Mouse (Mus musculus): ENCODE measurements around the gene Dhh. TPM values are rescaled to one million over a fixed set of nuclear protein-coding genes. Genes with fewer than 3 reads are reported as not detected.
"Not testable (repeated sequence)": the region's sequence is repeated elsewhere in the genome, so short reads cannot be mapped to it uniquely, and the experiment has no call there.

Gene Dhh
- polyA plus RNA-seq, 1 experiment from 2014 or later: 1.8 TPM

- Histone ChIP-seq H3K9me3 (ENCODE audit: low read length) (no peaks in the 10 kb centered on the region; the same call in 1 of the 2 replicates), H3K27me3 (ENCODE audit: insufficient read depth, low read length) (no peaks in the 10 kb centered on the region), H3K4me3 (ENCODE audit: low read length) (no peak overlapping the region), H3K27ac (ENCODE audit: low read length) (no peak overlapping the region), H3K4me1 (ENCODE audit: insufficient read depth, low read length) (peaks cover 22% of the 10 kb centered on the region), H3K4me2 (replicated peaks; ENCODE audit: low read depth, low read length) (no peak overlapping the region), H3K9ac (replicated peaks; ENCODE audit: low read length) (no peak overlapping the region), H3K36me3 (ENCODE audit: insufficient read depth, low read length) (peaks cover 11% of the 10 kb centered on the region)
- ATAC-seq (ENCODE audit: low FRiP score, low TSS enrichment): no peak
- WGBS: 68% methylated on average over 3 of the region's 3 CpGs
Measured at GRCm38 (mm10) chr15:98930998-98931397, 32.7 kb upstream of the Dhh start.

DNA sequence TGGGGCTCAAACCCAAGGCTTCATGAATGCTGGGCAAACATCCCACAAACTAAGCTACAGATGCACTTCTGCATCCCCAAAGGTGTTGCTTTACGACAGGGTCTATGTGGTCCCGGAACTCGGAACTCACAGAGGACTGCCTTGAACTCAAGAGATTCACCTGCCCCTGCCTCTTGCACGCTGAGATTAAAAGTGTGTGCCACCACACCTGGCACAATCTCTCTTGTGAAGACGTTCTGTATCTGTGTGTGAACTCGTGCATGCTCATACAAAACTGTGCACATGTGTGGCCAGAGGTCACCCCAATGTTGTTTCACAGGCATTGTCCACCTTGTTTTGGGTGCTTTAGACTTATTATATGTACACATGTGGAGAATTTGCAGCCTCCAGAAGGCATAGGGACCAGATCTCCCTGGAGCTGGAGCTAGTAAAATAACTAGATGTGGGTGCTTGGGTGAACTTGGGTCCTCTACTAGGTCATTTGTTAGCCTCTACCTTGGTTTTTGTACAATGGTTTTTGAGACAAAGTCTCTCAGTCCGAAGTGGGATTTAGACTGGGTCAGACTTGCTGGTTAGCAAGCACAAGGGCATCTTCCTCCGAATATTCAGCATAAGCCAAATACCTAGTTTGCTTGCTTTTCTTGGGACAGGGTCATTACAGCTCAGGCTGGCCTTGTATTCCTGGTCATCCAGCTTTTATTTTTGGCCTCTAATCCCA, 31.8 kb upstream of the Dhh start:
- no peak overlapping the region for H3K4me2 ChIP-seq (replicated peaks; ENCODE audit: low read depth, low read length)
- H3K27ac ChIP-seq (ENCODE audit: low read length): 0 out of 2 replicates have a peak overlapping the region, but pooled peaks have one; percentile 29
- H3K9ac ChIP-seq (replicated peaks; ENCODE audit: low read length): no peak overlapping the region
- peaks cover 14% of the 10 kb centered on the region for H3K4me1 ChIP-seq (ENCODE audit: insufficient read depth, low read length)
- no peak overlapping the region for H3K4me3 ChIP-seq (ENCODE audit: low read length)
- no peaks in the 10 kb centered on the region for H3K27me3 ChIP-seq (ENCODE audit: insufficient read depth, low read length)
- ATAC-seq (ENCODE audit: low FRiP score, low TSS enrichment): no peak
- WGBS: 51% methylated on average over 8 of the region's 8 CpGs
- no peaks in the 10 kb centered on the region; the same call in 1 of the 2 replicates for H3K9me3 ChIP-seq (ENCODE audit: low read length)
- peaks cover 11% of the 10 kb centered on the region for H3K36me3 ChIP-seq (ENCODE audit: insufficient read depth, low read length)

DNA sequence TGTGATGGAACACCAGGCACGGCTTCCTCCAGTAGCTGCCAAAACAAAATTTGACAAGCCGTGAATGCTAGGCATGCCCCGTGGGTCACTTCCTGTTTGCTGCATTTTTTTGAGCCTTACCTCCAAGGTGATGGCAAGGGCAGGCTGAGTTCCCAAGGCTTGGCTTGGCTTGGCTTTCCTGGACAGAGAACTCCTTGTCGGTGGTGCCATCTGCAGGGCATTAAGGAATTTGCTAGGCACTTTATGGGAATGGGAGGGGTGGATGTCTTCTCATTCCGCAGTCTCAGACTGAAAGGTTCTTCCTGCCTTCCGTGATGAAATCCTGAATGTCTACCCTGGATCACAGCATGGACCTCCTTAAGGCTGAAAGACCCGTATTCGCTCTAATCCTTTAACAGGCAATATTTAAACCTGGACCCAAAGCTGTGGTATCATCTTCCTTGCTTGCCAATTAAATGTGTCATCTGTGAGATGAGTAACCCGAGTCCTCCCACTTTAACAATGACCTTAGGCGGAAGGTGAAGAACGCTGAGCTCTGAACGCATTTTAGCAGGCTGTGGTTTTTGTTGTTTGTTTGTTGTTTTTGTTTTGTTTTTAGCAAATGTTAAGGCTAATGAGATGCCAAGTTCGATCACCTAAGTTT, 30.4 kb upstream of the Dhh start:
- 12% methylated on average over 13 of the region's 13 CpGs for WGBS
- Histone ChIP-seq H3K27me3 (ENCODE audit: insufficient read depth, low read length) (no peaks in the 10 kb centered on the region), H3K4me2 (replicated peaks; ENCODE audit: low read depth, low read length) (peak overlapping the region; percentile 29)

GRCm38 (mm10) chr15:98927566-98927965, 29.2 kb upstream of the Dhh start:
- WGBS: 84% methylated on average over 5 of the region's 5 CpGs
- Histone ChIP-seq H3K4me2 (replicated peaks; ENCODE audit: low read depth, low read length) (no peak overlapping the region), H3K9me3 (ENCODE audit: low read length) (no peaks in the 10 kb centered on the region; the same call in 1 of the 2 replicates), H3K4me1 (ENCODE audit: insufficient read depth, low read length) (peaks cover 7% of the 10 kb centered on the region; the same call in 1 of the 2 replicates), H3K36me3 (ENCODE audit: insufficient read depth, low read length) (peaks cover 11% of the 10 kb centered on the region), H3K4me3 (ENCODE audit: low read length) (no peak overlapping the region), H3K27ac (ENCODE audit: low read length) (no peak overlapping the region), H3K27me3 (ENCODE audit: insufficient read depth, low read length) (no peaks in the 10 kb centered on the region), H3K9ac (replicated peaks; ENCODE audit: low read length) (no peak overlapping the region)
- no peak for ATAC-seq (ENCODE audit: low FRiP score, low TSS enrichment)

More for the DNA sequence above, 30.4 kb upstream of the Dhh start:
- H3K4me3 ChIP-seq (ENCODE audit: low read length): peak overlapping the region; percentile 6; the same call in 1 of the 2 replicates
- H3K9ac ChIP-seq (replicated peaks; ENCODE audit: low read length): peak overlapping the region; percentile 32; the same call in 1 of the 2 replicates
- H3K27ac ChIP-seq (ENCODE audit: low read length): no peak overlapping the region
- H3K36me3 ChIP-seq (ENCODE audit: insufficient read depth, low read length): peaks cover 11% of the 10 kb centered on the region
- H3K4me1 ChIP-seq (ENCODE audit: insufficient read depth, low read length): peaks cover 12% of the 10 kb centered on the region; the same call in 1 of the 2 replicates
- peak; percentile 76; the same call in 1 of the 2 replicates for ATAC-seq (ENCODE audit: low FRiP score, low TSS enrichment)
- H3K9me3 ChIP-seq (ENCODE audit: low read length): no peaks in the 10 kb centered on the region; the same call in 1 of the 2 replicates

DNA sequence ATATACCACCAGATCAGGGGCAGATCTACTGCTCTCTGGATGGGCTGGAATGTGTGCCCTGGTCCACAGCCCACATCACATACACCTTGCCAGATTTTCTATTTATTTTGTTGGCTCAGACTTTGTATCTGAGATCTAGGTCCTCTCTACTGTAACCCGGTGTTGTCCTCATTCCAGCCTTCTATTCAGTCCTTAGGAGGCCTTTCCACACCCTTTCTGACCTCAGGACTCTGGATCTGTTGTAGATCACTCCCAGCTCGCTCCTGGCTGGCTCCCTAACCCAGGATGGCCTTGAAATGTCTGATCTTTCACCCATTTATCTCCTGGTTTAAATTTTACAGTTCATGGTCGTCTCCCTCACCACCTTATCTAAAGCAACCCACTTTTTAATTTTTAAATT, 26.3 kb upstream of the Dhh start:
- WGBS: 73% methylated on average over 3 of the region's 3 CpGs
- no peak for ATAC-seq (ENCODE audit: low FRiP score, low TSS enrichment)

DNA sequence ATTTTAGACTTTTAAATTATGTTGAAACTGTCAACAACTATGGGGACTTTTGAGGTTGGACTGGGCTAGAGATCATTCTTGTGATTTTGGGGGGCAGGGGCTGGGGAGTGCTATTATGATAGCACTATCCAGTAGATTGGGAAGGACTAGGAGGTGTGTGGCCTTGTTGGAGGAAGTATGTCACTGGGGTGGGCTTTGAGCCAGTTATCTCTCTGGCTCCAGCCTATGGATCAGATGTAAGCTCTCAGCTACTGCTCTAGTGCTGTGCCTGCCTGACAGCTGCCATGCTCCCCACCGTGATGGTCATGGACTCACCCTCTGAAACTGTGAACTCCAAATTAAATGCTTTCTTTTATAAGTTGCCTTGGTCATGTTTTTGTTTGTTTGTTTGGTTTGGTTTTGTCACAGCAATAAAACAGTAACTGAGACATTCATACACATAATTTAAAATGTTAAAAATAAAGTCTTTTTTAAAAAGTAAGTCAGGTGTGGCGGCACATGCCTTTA, 24.7 kb upstream of the Dhh start:
- no peak for ATAC-seq (ENCODE audit: low FRiP score, low TSS enrichment)
- H3K36me3 ChIP-seq (ENCODE audit: insufficient read depth, low read length): no peaks in the 10 kb centered on the region; the same call in 1 of the 2 replicates
- H3K4me3 ChIP-seq (ENCODE audit: low read length): no peak overlapping the region
- 86% methylated on average over 2 of the region's 2 CpGs for WGBS
- H3K4me2 ChIP-seq (replicated peaks; ENCODE audit: low read depth, low read length): no peak overlapping the region
- H3K4me1 ChIP-seq (ENCODE audit: insufficient read depth, low read length): no peaks in the 10 kb centered on the region
- H3K27ac ChIP-seq (ENCODE audit: low read length): no peak overlapping the region
- no peak overlapping the region for H3K9ac ChIP-seq (replicated peaks; ENCODE audit: low read length)
- no peaks in the 10 kb centered on the region; the same call in 1 of the 2 replicates for H3K9me3 ChIP-seq (ENCODE audit: low read length)
- no peaks in the 10 kb centered on the region for H3K27me3 ChIP-seq (ENCODE audit: insufficient read depth, low read length)

More for the DNA sequence above, 26.3 kb upstream of the Dhh start:
- Histone ChIP-seq H3K4me3 (ENCODE audit: low read length) (no peak overlapping the region), H3K27ac (ENCODE audit: low read length) (no peak overlapping the region), H3K4me1 (ENCODE audit: insufficient read depth, low read length) (peaks cover 4% of the 10 kb centered on the region; the same call in 1 of the 2 replicates), H3K36me3 (ENCODE audit: insufficient read depth, low read length) (no peaks in the 10 kb centered on the region; the same call in 1 of the 2 replicates), H3K9ac (replicated peaks; ENCODE audit: low read length) (no peak overlapping the region), H3K27me3 (ENCODE audit: insufficient read depth, low read length) (no peaks in the 10 kb centered on the region), H3K4me2 (replicated peaks; ENCODE audit: low read depth, low read length) (no peak overlapping the region), H3K9me3 (ENCODE audit: low read length) (no peaks in the 10 kb centered on the region; the same call in 1 of the 2 replicates)

DNA sequence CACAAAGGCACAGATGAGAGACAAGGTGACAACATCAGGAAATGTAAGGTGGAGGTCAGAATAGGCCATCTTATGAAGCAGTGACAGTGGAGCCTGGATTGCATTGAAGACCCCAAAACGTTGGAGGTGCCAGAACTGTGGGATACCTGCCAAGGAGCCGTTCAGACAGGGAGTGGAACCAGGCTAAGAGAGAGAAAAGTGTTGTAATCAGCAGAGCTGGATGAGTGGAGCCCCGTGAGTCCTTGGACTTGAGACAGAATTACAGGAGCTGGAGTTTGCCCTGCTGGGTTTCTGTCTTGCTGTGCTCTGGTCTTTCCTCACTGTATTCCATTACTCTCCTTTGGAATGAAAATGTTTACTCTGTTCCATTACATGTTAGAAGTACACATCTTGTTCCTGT, 24.2 kb upstream of the Dhh start:
- ATAC-seq (ENCODE audit: low FRiP score, low TSS enrichment): no peak
- Histone ChIP-seq H3K27ac (ENCODE audit: low read length) (no peak overlapping the region), H3K4me2 (replicated peaks; ENCODE audit: low read depth, low read length) (no peak overlapping the region), H3K36me3 (ENCODE audit: insufficient read depth, low read length) (no peaks in the 10 kb centered on the region; the same call in 1 of the 2 replicates), H3K9me3 (ENCODE audit: low read length) (no peaks in the 10 kb centered on the region; the same call in 1 of the 2 replicates), H3K4me3 (ENCODE audit: low read length) (no peak overlapping the region), H3K27me3 (ENCODE audit: insufficient read depth, low read length) (no peaks in the 10 kb centered on the region), H3K4me1 (ENCODE audit: insufficient read depth, low read length) (no peaks in the 10 kb centered on the region), H3K9ac (replicated peaks; ENCODE audit: low read length) (no peak overlapping the region)
- WGBS: 58% methylated on average over 3 of the region's 3 CpGs

DNA sequence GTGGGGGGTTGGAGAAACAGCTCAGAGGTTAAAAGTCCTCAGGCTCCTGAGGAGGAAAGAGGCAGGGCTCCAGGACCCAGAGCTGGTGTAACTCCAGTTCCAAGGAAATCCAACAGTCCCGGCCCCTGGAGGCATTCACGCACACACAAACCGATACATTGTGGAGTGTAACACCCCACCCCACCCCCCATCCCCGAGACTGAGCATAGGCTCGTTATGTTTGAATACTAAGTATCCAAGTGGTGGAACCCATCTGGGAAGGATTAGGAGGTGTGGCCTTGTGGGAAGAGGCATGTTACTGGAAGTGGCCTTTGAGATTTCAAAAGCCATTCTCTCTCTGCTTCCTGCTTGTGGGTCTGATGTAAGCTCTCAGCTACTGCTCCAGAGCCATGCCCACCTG, 23.2 kb upstream of the Dhh start:
- Histone ChIP-seq H3K36me3 (ENCODE audit: insufficient read depth, low read length) (no peaks in the 10 kb centered on the region; the same call in 1 of the 2 replicates), H3K27me3 (ENCODE audit: insufficient read depth, low read length) (no peaks in the 10 kb centered on the region), H3K9ac (replicated peaks; ENCODE audit: low read length) (no peak overlapping the region), H3K4me3 (ENCODE audit: low read length) (no peak overlapping the region), H3K4me1 (ENCODE audit: insufficient read depth, low read length) (peaks cover 4% of the 10 kb centered on the region), H3K9me3 (ENCODE audit: low read length) (no peaks in the 10 kb centered on the region; the same call in 1 of the 2 replicates), H3K27ac (ENCODE audit: low read length) (no peak overlapping the region), H3K4me2 (replicated peaks; ENCODE audit: low read depth, low read length) (no peak overlapping the region)
- ATAC-seq (ENCODE audit: low FRiP score, low TSS enrichment): no peak
- WGBS: 83% methylated on average over 5 of the region's 5 CpGs

DNA sequence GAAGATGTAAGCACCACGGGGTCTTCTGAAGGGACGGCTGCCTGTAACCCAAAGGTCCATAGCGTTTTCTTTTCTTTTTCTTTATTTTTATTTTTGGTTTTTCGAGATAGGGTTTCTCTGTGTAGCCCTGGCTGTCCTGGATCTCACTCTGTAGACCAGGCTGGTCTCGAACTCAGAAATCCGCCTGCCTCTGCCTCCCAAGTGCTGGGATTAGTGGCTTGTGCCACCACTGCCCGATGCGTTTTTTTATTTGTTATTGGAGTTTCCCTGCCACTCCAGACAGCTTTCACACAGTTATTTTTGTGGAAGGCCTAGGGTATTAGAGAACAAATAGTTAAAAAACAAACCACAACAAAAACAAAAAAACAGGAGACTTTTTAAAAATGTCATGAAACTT, 20.2 kb upstream of the Dhh start:
- H3K27me3 ChIP-seq (ENCODE audit: insufficient read depth, low read length); ATAC-seq (ENCODE audit: low FRiP score, low TSS enrichment); H3K9me3 ChIP-seq (ENCODE audit: low read length); H3K36me3 ChIP-seq (ENCODE audit: insufficient read depth, low read length): not testable (repeated sequence)
- Histone ChIP-seq H3K27ac (ENCODE audit: low read length) (peak overlapping the region; percentile 22), H3K4me3 (ENCODE audit: low read length) (peak overlapping the region; percentile 81), H3K4me2 (replicated peaks; ENCODE audit: low read depth, low read length) (peak overlapping the region; percentile 72), H3K4me1 (ENCODE audit: insufficient read depth, low read length) (peaks cover 10% of the 10 kb centered on the region), H3K9ac (replicated peaks; ENCODE audit: low read length) (peak overlapping the region; percentile 82)
- 28% methylated on average over 8 of the region's 8 CpGs for WGBS

Measured in kidney, embryonic 16.5 days (tissue).